Mouse (Mus musculus): ENCODE results near the gene B4galt7. TPM values are rescaled to one million over a fixed set of nuclear protein-coding genes. Genes with fewer than 3 reads are reported as not detected.
"Not testable (repeated sequence)": the region's sequence is repeated elsewhere in the genome, so short reads cannot be mapped to it uniquely, and the experiment has no call there.

The B4galt7 gene
- total RNA-seq, 4 experiments from 2014 or later, result 4.8 to 5.8 (median 5.1) TPM

- DNase-seq (ENCODE audit: low spot score in 2 of 2), result no peak
Observed at GRCm38 (mm10) chr13:55596802-55597201, 2.9 kb upstream of the B4galt7 start.

- no peak for DNase-seq (ENCODE audit: low spot score in 2 of 2)
Observed at GRCm38 (mm10) chr13:55600657-55601056, 961 bp downstream of the B4galt7 start.

GRCm38 (mm10) chr13:55601611-55602010 lies 1.9 kb downstream of the B4galt7 start:
- peak; percentile 52 to 57 for DNase-seq (ENCODE audit: low spot score in 2 of 2)

- DNase-seq (ENCODE audit: low spot score in 2 of 2), result no peak
Observed at GRCm38 (mm10) chr13:55604606-55605005, 4.9 kb downstream of the B4galt7 start.

GRCm38 (mm10) chr13:55606899-55607623 lies 7.4 kb downstream of the B4galt7 start:
- DNase-seq (ENCODE audit: low spot score in 2 of 2), result no peak

GRCm38 (mm10) chr13:55607624-55608006 lies 7.9 kb downstream of the B4galt7 start:
- no peak for DNase-seq (ENCODE audit: low spot score in 2 of 2)

GRCm38 (mm10) chr13:55611996-55612395 lies 12.3 kb downstream of the B4galt7 start:
- DNase-seq (ENCODE audit: low spot score in 2 of 2), result no peak

GRCm38 (mm10) chr13:55613471-55613870 lies 13.8 kb downstream of the B4galt7 start:
- no peak for DNase-seq (ENCODE audit: low spot score in 2 of 2)

- no peak for DNase-seq (ENCODE audit: low spot score in 2 of 2)
Observed at GRCm38 (mm10) chr13:55619328-55619727, 19.6 kb downstream of the B4galt7 start.

- DNase-seq (ENCODE audit: low spot score in 2 of 2), result no peak
Observed at GRCm38 (mm10) chr13:55620275-55620674, 20.6 kb downstream of the B4galt7 start.

- not testable (repeated sequence) for DNase-seq (ENCODE audit: low spot score in 2 of 2)
Observed at GRCm38 (mm10) chr13:55622156-55622648, 22.5 kb downstream of the B4galt7 start.

GRCm38 (mm10) chr13:55622649-55623541 lies 23.2 kb downstream of the B4galt7 start, which contains the start of gene Caml:
Caml (plus strand) TSS chr13:55623005.
- peak; percentile 70 to 83 for DNase-seq (ENCODE audit: low spot score in 2 of 2)

- DNase-seq (ENCODE audit: low spot score in 2 of 2), result peak; percentile 66 to 80
Observed at GRCm38 (mm10) chr13:55634639-55635127, 35.0 kb downstream of the B4galt7 start, which contains the start of gene Ddx46. Ddx46 (plus strand) TSS chr13:55635027.

- no peak for DNase-seq (ENCODE audit: low spot score in 2 of 2)
Observed at GRCm38 (mm10) chr13:55635146-55635571, 35.5 kb downstream of the B4galt7 start.

GRCm38 (mm10) chr13:55636185-55636983 lies 36.7 kb downstream of the B4galt7 start:
- DNase-seq (ENCODE audit: low spot score in 2 of 2), result no peak

- peak; percentile 61 to 65 for DNase-seq (ENCODE audit: low spot score in 2 of 2)
Observed at GRCm38 (mm10) chr13:55640480-55640879, 40.8 kb downstream of the B4galt7 start.

- DNase-seq (ENCODE audit: low spot score in 2 of 2), result no peak
Observed at GRCm38 (mm10) chr13:55644525-55644924, 44.8 kb downstream of the B4galt7 start.

- no peak for DNase-seq (ENCODE audit: low spot score in 2 of 2)
Observed at GRCm38 (mm10) chr13:55650098-55650497, 50.4 kb downstream of the B4galt7 start.

GRCm38 (mm10) chr13:55650980-55651379 lies 51.3 kb downstream of the B4galt7 start:
- no peak for DNase-seq (ENCODE audit: low spot score in 2 of 2)
